Mouse (Mus musculus) G1E (cell line): ENCODE results near the gene M1ap.

Source experiments
- CTCF ChIP-seq: IDR thresholded peaks from 2 replicates; pipeline ENCODE4 v1.5.1; 2012; ENCODE audit warnings: low read depth, low read length, inconsistent platforms, mixed read lengths
- GATA1 ChIP-seq: IDR thresholded peaks from 2 replicates; pipeline ENCODE4 v1.6.1; 2012; ENCODE audit warnings: borderline replicate concordance, low read length, inconsistent platforms, mixed read lengths
- GATA2 ChIP-seq: IDR thresholded peaks from 2 replicates; pipeline ENCODE4 v1.6.1; 2012; ENCODE audit warnings: low read depth, low read length, inconsistent platforms, borderline replicate concordance
- TAL1 ChIP-seq: conservative IDR thresholded peaks from 2 replicates; pipeline ENCODE4 v1.6.1; 2012; ENCODE audit warnings: low read depth, low read length, inconsistent platforms, mixed read lengths

- TF ChIP-seq CTCF (no peak), GATA1 (no peak), TAL1 (no peak), GATA2 (no peak)
Measured at GRCm38 (mm10) chr6:82916459-82916858, 30.2 kb upstream of the M1ap start.
